Mouse (Mus musculus) limb, embryonic 14.5 days (tissue): ENCODE results near the gene Rcsd1. TPM values are rescaled to one million over a fixed set of nuclear protein-coding genes. Genes with fewer than 3 reads are reported as not detected.

Experiments
- ATAC-seq: fragments of 200-750 bp; cut with Nextera tagmentation; 2 replicates; pipeline ENCODE4 v1.8.0; 2017; ENCODE audit warnings: low read depth, moderate number of reproducible peaks, moderate TSS enrichment; ENCODE audit not compliant: low FRiP score
- DNase-seq: peaks from one replicate; pipeline ENCODE4 v3.0.0-alpha.2; 2015; ENCODE audit warnings: low spot score
- H3K27ac ChIP-seq: fragments of 300-500 bp; sonication (generic); replicated peaks from 2 replicates; pipeline ENCODE4 v1.5.1; 2014; ENCODE audit warnings: low read depth, mild to moderate bottlenecking, low read length, moderate library complexity, mixed read lengths
- H3K27me3 ChIP-seq: fragments of 300-500 bp; sonication (generic); 2 replicates; pipeline ENCODE4 v1.6.1; 2014; ENCODE audit warnings: low read length, mixed read lengths; ENCODE audit not compliant: control insufficient read depth, insufficient read depth
- H3K36me3 ChIP-seq: fragments of 300-500 bp; sonication (generic); 2 replicates; pipeline ENCODE4 v1.6.1; 2014; ENCODE audit warnings: mild to moderate bottlenecking, low read length, moderate library complexity, mixed read lengths; ENCODE audit not compliant: control insufficient read depth, insufficient read depth
- H3K4me1 ChIP-seq: fragments of 300-500 bp; sonication (generic); 2 replicates; pipeline ENCODE4 v1.6.1; 2014; ENCODE audit warnings: antibody characterized with exemption, low read length, mixed read lengths; ENCODE audit not compliant: control insufficient read depth, insufficient read depth
- H3K4me2 ChIP-seq: fragments of 300-500 bp; sonication (generic); replicated peaks from 2 replicates; pipeline ENCODE4 v1.6.1; 2014; ENCODE audit warnings: low read depth, mild to moderate bottlenecking, low read length, moderate library complexity; ENCODE audit not compliant: severe bottlenecking
- H3K4me3 ChIP-seq: fragments of 300-500 bp; sonication (generic); replicated peaks from 2 replicates; pipeline ENCODE4 v1.5.1; 2014; ENCODE audit warnings: low read length
- H3K9ac ChIP-seq: fragments of 300-500 bp; sonication (generic); 2 replicates; pipeline ENCODE4 v1.6.1; 2014; ENCODE audit warnings: mild to moderate bottlenecking, low read depth, low read length, moderate library complexity; ENCODE audit not compliant: severe bottlenecking
- H3K9me3 ChIP-seq: fragments of 300-500 bp; sonication (generic); 2 replicates; pipeline ENCODE4 v1.6.1; 2016; ENCODE audit warnings: low read length; ENCODE audit not compliant: control insufficient read depth
- POLR2A ChIP-seq: fragments of 200-500 bp; IDR thresholded peaks from 2 replicates; pipeline ENCODE4 v1.8.0; 2012; ENCODE audit warnings: inconsistent platforms, mild to moderate bottlenecking, moderate library complexity, borderline replicate concordance; ENCODE audit not compliant: insufficient read depth, insufficient read length; ENCODE audit errors: extremely low read depth
- WGBS: fragments of 180-500 bp; shearing (Covaris S2); extraction: QIAGEN DNeasy Blood & Tissue Kit; methylation state at CpG from one replicate; pipeline ENCODE4 v1.1.7; 2014; 5-methylcytosine and 5-hydroxymethylcytosine counted together
- microRNA-seq: library from miRNA; unstranded; fragments of <30 nt; microRNA quantifications from one replicate; pipeline ENCODE4, GENCODE M21; 2016
- polyA plus RNA-seq, 2 experiments: library from polyadenylated mRNA; depleted of rRNA in 1 of 2; stranded (reverse) in 1 of 2; unstranded in 1 of 2; fragments of >200 nt; fragmentation: Nextera tagmentation in 1 of 2; extraction: Ambion mirVana in 1 of 2; gene quantifications; 2 replicates each; pipeline versions ENCODE4 v1.2.1 to v1.2.3; 2012 to 2014

Gene Rcsd1
- polyA plus RNA-seq, 2 experiments, result 9.6 to 16.7 TPM

- H3K4me1 ChIP-seq, result no peaks in the 10 kb centered on the region
- H3K9me3 ChIP-seq, result no peaks in the 10 kb centered on the region
- no peak overlapping the region for H3K9ac ChIP-seq
- no peaks in the 10 kb centered on the region for H3K27me3 ChIP-seq
- no peak for TF ChIP-seq POLR2A
- no peak overlapping the region for H3K27ac ChIP-seq
- ATAC-seq (no peak), DNase-seq (no peak)
- H3K36me3 ChIP-seq, result peaks cover 85% of the 10 kb centered on the region
- no peak overlapping the region for H3K4me3 ChIP-seq
- WGBS, result 87% methylated on average over 14 of the region's 14 CpGs
- no peak overlapping the region for H3K4me2 ChIP-seq
Measured at GRCm38 (mm10) chr1:165603218-165603617, 106.3 kb downstream of the Rcsd1 start.

- no peak for TF ChIP-seq POLR2A
Measured at GRCm38 (mm10) chr1:165601775-165602280, 107.7 kb downstream of the Rcsd1 start.

More at GRCm38 (mm10) chr1:165601775-165602280, 107.7 kb downstream of the Rcsd1 start:
- ATAC-seq (no peak), DNase-seq (no peak)
- no peaks in the 10 kb centered on the region for H3K4me1 ChIP-seq
- H3K27me3 ChIP-seq, result no peaks in the 10 kb centered on the region
- H3K9ac ChIP-seq, result no peak overlapping the region
- H3K9me3 ChIP-seq, result no peaks in the 10 kb centered on the region
- H3K4me2 ChIP-seq, result no peak overlapping the region
- H3K36me3 ChIP-seq, result peaks cover 85% of the 10 kb centered on the region
- 84% methylated on average over 10 of the region's 10 CpGs for WGBS
- no peak overlapping the region for H3K4me3 ChIP-seq
- H3K27ac ChIP-seq, result no peak overlapping the region

Small RNA genes lying within 50 kb of the gene (microRNA-seq; reads per million reads assigned to microRNA genes)
- gene Gm44458, result not detected

Other genes starting within 250 kb of the Rcsd1 start
- gene Dcaf6, start 249.3 kb downstream of the Rcsd1 start, polyA plus RNA-seq (2012; rRNA removed), result 38.4 and 42.9 TPM in 2 replicates
- 20.7 and 20.9 TPM in 2 replicates for gene Dcaf6, start 249.3 kb downstream of the Rcsd1 start, polyA plus RNA-seq (2014; fragmentation: Nextera tagmentation; extraction: Ambion mirVana)
- 58.3 and 60.2 TPM in 2 replicates for gene Mpc2, start 249.1 kb downstream of the Rcsd1 start, polyA plus RNA-seq (2012; rRNA removed)
- 164 and 169 TPM in 2 replicates for gene Mpc2, start 249.1 kb downstream of the Rcsd1 start, polyA plus RNA-seq (2014; fragmentation: Nextera tagmentation; extraction: Ambion mirVana)
- 0.08 TPM in 1 of 2 replicates, not detected in the other for gene Adcy10, start 224.6 kb downstream of the Rcsd1 start, polyA plus RNA-seq (2012; rRNA removed)
- not detected in 2 replicates for gene Adcy10, start 224.6 kb downstream of the Rcsd1 start, polyA plus RNA-seq (2014; fragmentation: Nextera tagmentation; extraction: Ambion mirVana)
- 192 and 214 TPM in 2 replicates for gene Mpzl1, start 75.2 kb downstream of the Rcsd1 start, polyA plus RNA-seq (2012; rRNA removed)
- gene Mpzl1, start 75.2 kb downstream of the Rcsd1 start, polyA plus RNA-seq (2014; fragmentation: Nextera tagmentation; extraction: Ambion mirVana), result 196 and 209 TPM in 2 replicates
- 22.9 and 26.2 TPM in 2 replicates for gene Creg1, start 54.0 kb upstream of the Rcsd1 start, polyA plus RNA-seq (2012; rRNA removed)
- 68.4 and 70.1 TPM in 2 replicates for gene Creg1, start 54.0 kb upstream of the Rcsd1 start, polyA plus RNA-seq (2014; fragmentation: Nextera tagmentation; extraction: Ambion mirVana)
- gene Cd247, start 78.9 kb upstream of the Rcsd1 start, polyA plus RNA-seq (2012; rRNA removed), result 0.37 and 0.53 TPM in 2 replicates
- gene Cd247, start 78.9 kb upstream of the Rcsd1 start, polyA plus RNA-seq (2014; fragmentation: Nextera tagmentation; extraction: Ambion mirVana), result 0.41 and 0.87 TPM in 2 replicates